9 mouse cellular contexts compared by ENCODE assay signal in the genomic region with DNA sequence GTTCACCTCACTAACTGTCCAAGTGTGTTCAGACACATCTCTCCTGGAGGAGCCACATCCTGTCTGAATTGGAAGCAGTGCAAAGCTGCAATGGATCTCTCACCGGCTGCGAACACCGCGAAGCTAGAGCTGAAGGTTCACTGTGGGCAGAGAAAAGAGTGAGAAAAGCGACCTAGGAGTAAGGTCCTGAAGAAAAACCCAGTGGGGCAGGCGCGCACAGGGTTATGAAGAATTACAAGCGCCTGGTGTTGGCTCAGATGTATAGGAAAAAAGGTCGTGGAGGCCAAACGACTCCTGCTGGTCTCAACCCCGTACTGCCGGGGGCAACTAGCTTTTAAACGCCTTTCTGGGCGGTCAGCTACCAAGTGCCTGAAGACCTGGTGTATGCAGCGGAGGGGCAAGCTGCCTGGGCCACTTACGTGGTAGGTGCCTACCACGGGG. TPM values are rescaled to one million over a fixed set of nuclear protein-coding genes. Genes with fewer than 3 reads are reported as not detected.
DNase-seq lines count a peak whose midpoint lies in the region; ATAC-seq and TF ChIP-seq lines count a peak whose summit lies in the region.
"Had no signal": no experiment of that assay in that cellular context is flagged by ENCODE, and none has a peak within 500 bp of the region (broad histone marks: within the 10 kb centered on the region; RNA-seq: fewer than 3 reads in every experiment).

No protein-coding gene starts in this region.

- peak overlapping the region; percentile 98; the same call in 1 of the 2 replicates for H3K4me2 ChIP-seq in intestine, embryonic 16.5 days (ENCODE audit: low read depth, low read length)
- no peak overlapping the region for H3K4me2 ChIP-seq in neural tube, embryonic 11.5 days (ENCODE audit: low read depth)

- H3K36me3 ChIP-seq in kidney, adult 2 months (ENCODE audit: control insufficient read depth, insufficient read depth, low read length) = no peaks in the 10 kb centered on the region
- no peaks in the 10 kb centered on the region for H3K36me3 ChIP-seq in intestine, embryonic 16.5 days (ENCODE audit: control insufficient read depth, insufficient read depth, low read length)
- no peaks in the 10 kb centered on the region for H3K36me3 ChIP-seq in neural tube, embryonic 11.5 days (ENCODE audit: control insufficient read depth, insufficient read depth, low read length)
- H3K36me3 ChIP-seq: hindbrain, embryonic 15.5 days had no signal

- 25% methylated on average over 17 of the region's 17 CpGs for WGBS in kidney, adult 2 months
- WGBS in intestine, embryonic 16.5 days = 20% methylated on average over 17 of the region's 17 CpGs
- WGBS in neural tube, embryonic 11.5 days = under 1% methylated on average over 17 of the region's 17 CpGs

- no peak for TF ChIP-seq POLR2A in kidney, adult 2 months (IDR thresholded peaks at IDR 0.05; ENCODE audit: low read depth, low read length)

- no peak; the same call in 1 of the 2 replicates for TF ChIP-seq CTCF in kidney, adult 2 months (conservative IDR thresholded peaks at IDR 0.05; ENCODE audit: insufficient read depth, insufficient read length, low read depth, low read length)

- H3K4me3 ChIP-seq in kidney, adult 2 months (ENCODE audit: insufficient read depth, low read depth, low read length) = peak overlapping the region; percentile 51
- peak overlapping the region; percentile 27 for H3K4me3 ChIP-seq in intestine, embryonic 16.5 days (ENCODE audit: low read length)
- peak overlapping the region; percentile 3; the same call in 1 of the 2 replicates for H3K4me3 ChIP-seq in neural tube, embryonic 11.5 days (ENCODE audit: low read depth, low read length)

- H3K27me3 ChIP-seq in kidney, adult 2 months (replicated peaks; ENCODE audit: control insufficient read depth, insufficient read depth, low read length) = no peaks in the 10 kb centered on the region
- peaks cover 60% of the 10 kb centered on the region for H3K27me3 ChIP-seq in intestine, embryonic 16.5 days (replicated peaks; ENCODE audit: control insufficient read depth, insufficient read depth, low read length)
- H3K27me3 ChIP-seq in neural tube, embryonic 11.5 days (ENCODE audit: control insufficient read depth, insufficient read depth, low read length) = peaks cover 97% of the 10 kb centered on the region

- peak; percentile 40 for DNase-seq in kidney, adult 2 months
- no peak for DNase-seq in kidney, adult 11 months
- DNase-seq in embryo, embryonic 9.5 days (ENCODE audit: extremely low spot score) = peak; percentile 72
- DNase-seq in neural tube, embryonic 11.5 days (ENCODE audit: low spot score) = peak; percentile 68
- no peak for DNase-seq in layer of hippocampus, postnatal 36 days
- no peak for DNase-seq in gastrocnemius, adult 18-20 months (ENCODE audit: low spot score)
- no peak for DNase-seq in thymus, postnatal 36 days

- no peak overlapping the region; the same call in 1 of the 2 replicates for H3K9ac ChIP-seq in intestine, embryonic 16.5 days (ENCODE audit: low read depth, low read length)
- no peak overlapping the region for H3K9ac ChIP-seq in neural tube, embryonic 11.5 days (ENCODE audit: low read length)
- H3K9ac ChIP-seq: hindbrain, embryonic 15.5 days had no signal

- no peaks in the 10 kb centered on the region for H3K9me3 ChIP-seq in intestine, embryonic 16.5 days (ENCODE audit: control insufficient read depth, low read length)
- no peaks in the 10 kb centered on the region for H3K9me3 ChIP-seq in neural tube, embryonic 11.5 days (ENCODE audit: control insufficient read depth, low read length)
- H3K9me3 ChIP-seq: hindbrain, embryonic 15.5 days had no signal

- H3K4me1 ChIP-seq in kidney, adult 2 months (ENCODE audit: control insufficient read depth, insufficient read depth, low read length) = peaks cover 13% of the 10 kb centered on the region
- peaks cover 30% of the 10 kb centered on the region for H3K4me1 ChIP-seq in intestine, embryonic 16.5 days (ENCODE audit: control insufficient read depth, insufficient read depth, low read length)
- H3K4me1 ChIP-seq in neural tube, embryonic 11.5 days (ENCODE audit: control insufficient read depth, insufficient read depth, low read length) = peaks cover 24% of the 10 kb centered on the region

- peak overlapping the region; percentile 90 for H3K27ac ChIP-seq in kidney, adult 2 months (ENCODE audit: insufficient read depth, low read depth, low read length)
- 0 out of 2 replicates have a peak overlapping the region, but pooled peaks have one; percentile 10 for H3K27ac ChIP-seq in intestine, embryonic 16.5 days (ENCODE audit: low read length)
- no peak overlapping the region for H3K27ac ChIP-seq in neural tube, embryonic 11.5 days (ENCODE audit: low read depth, low read length)
- H3K27ac ChIP-seq: hindbrain, embryonic 15.5 days had no signal

- no peak for ATAC-seq in intestine, embryonic 16.5 days
- ATAC-seq in neural tube, embryonic 11.5 days (ENCODE audit: insufficient read depth, low FRiP score, low TSS enrichment) = no peak

RNA-seq across cellular contexts. Expression of gene Tbx2, which starts 1.4 kb away (rescaled TPM):
- 58.5 and 66.9 TPM in 2 replicates for polyA plus RNA-seq in kidney, adult 2 months (2012; rRNA removed)
- 1.7 and 2.2 TPM in 2 replicates for polyA plus RNA-seq in intestine, embryonic 16.5 days (2015; fragmentation: Nextera tagmentation; extraction: Ambion mirVana)
- 4.0 and 4.7 TPM in 2 replicates for polyA plus RNA-seq in neural tube, embryonic 11.5 days (2014; fragmentation: Nextera tagmentation; extraction: Ambion mirVana)
- 1 to 10 TPM; 1.2 to 1.4 TPM for total RNA-seq in layer of hippocampus, postnatal 36 days (2021)
- 1 to 10 TPM; 1.3 to 1.7 TPM for total RNA-seq in gastrocnemius, adult 18-20 months (2021)

RNA-seq across cellular contexts. Expression of gene Gm11444, which starts 19.2 kb away (rescaled TPM):
- not detected in 2 replicates for polyA plus RNA-seq in kidney, adult 2 months (2012; rRNA removed)
- not detected in 2 replicates for polyA plus RNA-seq in intestine, embryonic 16.5 days (2015; fragmentation: Nextera tagmentation; extraction: Ambion mirVana)
- not detected in 2 replicates for polyA plus RNA-seq in neural tube, embryonic 11.5 days (2014; fragmentation: Nextera tagmentation; extraction: Ambion mirVana)
- not detected for total RNA-seq in layer of hippocampus, postnatal 36 days (2021)
- total RNA-seq in gastrocnemius, adult 18-20 months (2021) = not detected
- polyA plus RNA-seq: hindbrain, embryonic 15.5 days had no signal

RNA-seq across cellular contexts. Expression of gene Tbx4, which starts 55.3 kb away (rescaled TPM):
- polyA plus RNA-seq in kidney, adult 2 months (2012; rRNA removed) = 0.08 TPM in 2 replicates
- polyA plus RNA-seq in intestine, embryonic 16.5 days (2015; fragmentation: Nextera tagmentation; extraction: Ambion mirVana) = not detected in 2 replicates
- 0.20 and 0.24 TPM in 2 replicates for polyA plus RNA-seq in neural tube, embryonic 11.5 days (2014; fragmentation: Nextera tagmentation; extraction: Ambion mirVana)
- total RNA-seq in layer of hippocampus, postnatal 36 days (2021) = under 1 TPM; 0.20 to 0.22 TPM
- 1 to 10 TPM; 1.3 to 1.4 TPM for total RNA-seq in gastrocnemius, adult 18-20 months (2021)

Comparison
In these comparisons a context has a peak if more than half of its experiments do, and no peak if none do; other contexts are left out.
1. DNase-seq: peak in kidney, adult 2 months (single experiment), embryo, embryonic 9.5 days (single experiment) and neural tube, embryonic 11.5 days (single experiment); none in kidney, adult 11 months (single experiment), layer of hippocampus, postnatal 36 days (0 of 2), gastrocnemius, adult 18-20 months (single experiment) and thymus, postnatal 36 days (0 of 2).
2. RNA of gene Tbx2, which starts 1.4 kb away (polyA plus RNA-seq): 58.5 to 66.9 TPM in kidney, adult 2 months; 4.0 to 4.7 TPM in neural tube, embryonic 11.5 days and 1.7 to 2.2 TPM in intestine, embryonic 16.5 days; every median in the first group is over 10 times any median in the second.
3. Peak in every context shown above with its lines, with median percentiles within 50 percentile points of each other: H3K4me3 ChIP-seq.